Mouse (Mus musculus): Measurements from ENCODE around the gene Gm28042. TPM values are rescaled to one million over a fixed set of nuclear protein-coding genes. Genes with fewer than 3 reads are reported as not detected.

Gene Gm28042
- total RNA-seq, 2 experiments from 2014 or later = 1.5 to 4.2 TPM

- DNase-seq (ENCODE audit: low spot score in 2 of 2) = no peak
Measured at GRCm38 (mm10) chr2:120011462-120012200, 15.7 kb upstream of the Gm28042 start.

- no peak for DNase-seq (ENCODE audit: low spot score in 2 of 2)
Measured at GRCm38 (mm10) chr2:120012924-120013323, 14.4 kb upstream of the Gm28042 start.

- no peak for DNase-seq (ENCODE audit: low spot score in 2 of 2)
Measured at GRCm38 (mm10) chr2:120013831-120014486, 13.3 kb upstream of the Gm28042 start.

GRCm38 (mm10) chr2:120015882-120016281, 11.4 kb upstream of the Gm28042 start:
- DNase-seq (ENCODE audit: low spot score in 2 of 2) = no peak

- DNase-seq (ENCODE audit: low spot score in 2 of 2) = no peak
Measured at GRCm38 (mm10) chr2:120017599-120017998, 9.7 kb upstream of the Gm28042 start.

- peak in 1 of 2 experiments; percentile 50 for DNase-seq (ENCODE audit: low spot score in 2 of 2)
Measured at GRCm38 (mm10) chr2:120024337-120024736, 3.0 kb upstream of the Gm28042 start.

GRCm38 (mm10) chr2:120027950-120028331, 648 bp downstream of the Gm28042 start:
- DNase-seq (ENCODE audit: low spot score in 2 of 2) = no peak

- DNase-seq (ENCODE audit: low spot score in 2 of 2) = no peak
Measured at GRCm38 (mm10) chr2:120030380-120030779, 3.1 kb downstream of the Gm28042 start.

GRCm38 (mm10) chr2:120032726-120033467, 5.6 kb downstream of the Gm28042 start, which contains the start of gene Pla2g4b:
Pla2g4b (plus strand) TSS chr2:120033417.
- DNase-seq (ENCODE audit: low spot score in 2 of 2) = no peak

GRCm38 (mm10) chr2:120033726-120034125, 6.4 kb downstream of the Gm28042 start:
- no peak for DNase-seq (ENCODE audit: low spot score in 2 of 2)

GRCm38 (mm10) chr2:120037744-120038143, 10.5 kb downstream of the Gm28042 start:
- DNase-seq (ENCODE audit: low spot score in 2 of 2) = no peak

GRCm38 (mm10) chr2:120040991-120041390, 13.7 kb downstream of the Gm28042 start:
- DNase-seq (ENCODE audit: low spot score in 2 of 2) = no peak

GRCm38 (mm10) chr2:120044101-120044603, 16.9 kb downstream of the Gm28042 start:
- no peak for DNase-seq (ENCODE audit: low spot score in 2 of 2)

- no peak for DNase-seq (ENCODE audit: low spot score in 2 of 2)
Measured at GRCm38 (mm10) chr2:120044676-120045075, 17.4 kb downstream of the Gm28042 start.

GRCm38 (mm10) chr2:120046486-120047310, 19.4 kb downstream of the Gm28042 start:
- no peak for DNase-seq (ENCODE audit: low spot score in 2 of 2)

GRCm38 (mm10) chr2:120048173-120048572, 20.9 kb downstream of the Gm28042 start:
- DNase-seq (ENCODE audit: low spot score in 2 of 2) = no peak

- DNase-seq (ENCODE audit: low spot score in 2 of 2) = no peak
Measured at GRCm38 (mm10) chr2:120049632-120050274, 22.5 kb downstream of the Gm28042 start.

GRCm38 (mm10) chr2:120051405-120051804, 24.1 kb downstream of the Gm28042 start:
- no peak for DNase-seq (ENCODE audit: low spot score in 2 of 2)

- DNase-seq (ENCODE audit: low spot score in 2 of 2) = no peak
Measured at GRCm38 (mm10) chr2:120054771-120055552, 27.7 kb downstream of the Gm28042 start.

Measured in adrenal gland, postnatal 4 days (tissue).